In genomic region chr10:45177798-45178197, GRCm38 (mm10) we compare ENCODE assay signal across 3 mouse cellular contexts. TPM values are rescaled to one million over a fixed set of nuclear protein-coding genes. Genes with fewer than 3 reads are reported as not detected.
"Had no signal": no experiment of that assay in that cellular context is flagged by ENCODE, and none has a peak within 500 bp of the region (broad histone marks: within the 10 kb centered on the region; RNA-seq: fewer than 3 reads in every experiment).

TSS of gene Popdc3 (plus strand) at chr10:45178098.

RNA-seq across cellular contexts. Expression of gene Popdc3, which starts in this region (rescaled TPM):
- total RNA-seq: monocyte, adult 5-6 weeks had no signal
- polyA plus RNA-seq: liver, postnatal 0 days; macrophage had no signal
